Mouse (Mus musculus): Measurements from ENCODE around the gene Cdr2l.

GRCm38 (mm10) chr11:115359293-115359692 lies 22.4 kb upstream of the Cdr2l start:
- TF ChIP-seq POLR2A (IDR thresholded peaks at IDR 0.05; ENCODE audit: borderline replicate concordance, low read depth, low read length): no peak
- TF ChIP-seq CTCF (IDR thresholded peaks at IDR 0.05; ENCODE audit: low read depth, low read length): no peak
